Mouse (Mus musculus) olfactory bulb, adult 2 months (tissue): ENCODE results near the gene Cd47.

Experiments used
- CTCF ChIP-seq: fragments of 200-500 bp; IDR thresholded peaks from 2 replicates; pipeline ENCODE4 v1.5.1; 2012; ENCODE audit warnings: low read depth, mild to moderate bottlenecking, low read length, moderate library complexity; ENCODE audit not compliant: insufficient read depth
- POLR2A ChIP-seq: fragments of 200-500 bp; IDR thresholded peaks from 2 replicates; pipeline ENCODE4 v1.6.1; 2012; ENCODE audit warnings: mild to moderate bottlenecking, low read depth, low read length, moderate library complexity; ENCODE audit not compliant: insufficient read depth

- TF ChIP-seq CTCF (no peak), POLR2A (no peak)
Observed at GRCm38 (mm10) chr16:49857504-49858160, 57.3 kb downstream of the Cd47 start.
